Mouse (Mus musculus) heart, adult 2 months (tissue): ENCODE data around the gene Klk13.

Experiments used
- CTCF ChIP-seq: fragments of 200-600 bp; IDR thresholded peaks from 2 replicates; pipeline ENCODE4 v1.8.1; 2022; ENCODE audit warnings: antibody characterized with exemption, mild to moderate bottlenecking, moderate library complexity
- POLR2A ChIP-seq: fragments of 200-500 bp; IDR thresholded peaks from 2 replicates; pipeline ENCODE4 v1.6.1; 2011; ENCODE audit warnings: mild to moderate bottlenecking, low read depth, low read length, control low read depth; ENCODE audit not compliant: insufficient read depth

- no peak for TF ChIP-seq CTCF
- no peak for TF ChIP-seq POLR2A
Measured at GRCm38 (mm10) chr7:43747788-43748187, 35.4 kb downstream of the Klk13 start.
